Mouse (Mus musculus): ENCODE data around the gene Myh13. TPM values are rescaled to one million over a fixed set of nuclear protein-coding genes. Genes with fewer than 3 reads are reported as not detected.

The Myh13 gene
- polyA plus RNA-seq, 1 experiment from 2014 or later, result not detected

DNA sequence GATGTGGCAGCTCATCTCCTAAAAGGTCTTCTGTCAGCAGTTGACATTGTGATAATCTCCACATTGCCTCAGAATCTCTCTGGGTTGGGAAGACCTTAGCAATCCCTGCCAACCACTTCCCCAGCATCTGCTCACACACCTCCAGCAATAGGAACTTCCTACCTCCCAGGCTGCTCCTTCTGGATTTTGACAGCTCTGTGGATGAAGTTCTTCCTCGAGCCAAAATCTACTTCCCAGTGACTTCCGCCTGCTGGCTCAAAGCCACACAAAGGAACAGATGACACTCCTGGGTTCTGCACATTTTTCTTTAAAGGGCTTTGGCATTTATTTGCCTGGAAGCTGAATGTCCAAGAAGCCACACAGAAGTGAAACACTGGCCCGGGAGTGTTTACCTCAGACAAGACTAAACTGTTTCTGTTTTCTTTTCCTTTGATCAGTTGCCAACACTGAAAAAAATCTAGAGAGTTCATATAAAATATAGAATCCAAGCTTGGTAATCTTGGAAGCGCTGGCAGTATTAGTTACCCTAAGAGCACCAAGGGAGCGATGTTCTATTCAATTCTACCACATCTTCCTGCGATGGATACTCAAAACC lies 93.0 kb downstream of the Myh13 start:
- ATAC-seq, result no peak
- Histone ChIP-seq H3K4me3 (replicated peaks) (no peak overlapping the region), H3K36me3 (no peaks in the 10 kb centered on the region), H3K27me3 (replicated peaks) (no peaks in the 10 kb centered on the region), H3K4me2 (replicated peaks) (no peak overlapping the region), H3K4me1 (replicated peaks) (no peaks in the 10 kb centered on the region), H3K9ac (no peak overlapping the region), H3K9me3 (no peaks in the 10 kb centered on the region), H3K27ac (no peak overlapping the region)
- WGBS, result 61% methylated on average over 6 of the region's 6 CpGs

Other genes with a start within 250 kb of the Myh13 start
- gene Myh3, start 243.4 kb upstream of the Myh13 start, polyA plus RNA-seq (2015; fragmentation: Nextera tagmentation; extraction: Ambion mirVana), result 0.48 and 1.2 TPM in 2 replicates
- gene Myh2, start 150.6 kb upstream of the Myh13 start, polyA plus RNA-seq (2015; fragmentation: Nextera tagmentation; extraction: Ambion mirVana), result 0.03 TPM in 1 of 2 replicates, not detected in the other
- gene Myh1, start 121.6 kb upstream of the Myh13 start, polyA plus RNA-seq (2015; fragmentation: Nextera tagmentation; extraction: Ambion mirVana), result 0.03 TPM in 1 of 2 replicates, not detected in the other
- 0.08 TPM in 1 of 2 replicates, not detected in the other for gene Myh4, start 83.6 kb upstream of the Myh13 start, polyA plus RNA-seq (2015; fragmentation: Nextera tagmentation; extraction: Ambion mirVana)
- gene Myh8, start 44.5 kb upstream of the Myh13 start, polyA plus RNA-seq (2015; fragmentation: Nextera tagmentation; extraction: Ambion mirVana), result 0.48 and 1.5 TPM in 2 replicates
- gene Gas7, start 133.8 kb downstream of the Myh13 start, polyA plus RNA-seq (2015; fragmentation: Nextera tagmentation; extraction: Ambion mirVana), result 10.1 and 10.4 TPM in 2 replicates

Measured in intestine, embryonic 15.5 days (tissue).